Mouse (Mus musculus) frontal cortex, adult 2 months (tissue): Measurements from ENCODE around the gene Dvl3. TPM values are rescaled to one million over a fixed set of nuclear protein-coding genes. Genes with fewer than 3 reads are reported as not detected.
"Not testable (repeated sequence)": the region's sequence is repeated elsewhere in the genome, so short reads cannot be mapped to it uniquely, and the experiment has no call there.

ENCODE experiments used
- DNase-seq, 2 experiments: peaks; one replicate each; pipeline ENCODE4 v3.0.0; 2022; ENCODE audit warnings: low spot score in 1 of 2; ENCODE audit errors: extremely low spot score in 1 of 2
- polyA plus RNA-seq: library from polyadenylated mRNA; depleted of rRNA; stranded (reverse); fragments of >200 nt; gene quantifications from 2 replicates; pipeline ENCODE4 v1.2.3, GENCODE M21; 2012; rRNA removed

Gene Dvl3
- 50.7 and 54.1 TPM in 2 replicates for polyA plus RNA-seq

DNA sequence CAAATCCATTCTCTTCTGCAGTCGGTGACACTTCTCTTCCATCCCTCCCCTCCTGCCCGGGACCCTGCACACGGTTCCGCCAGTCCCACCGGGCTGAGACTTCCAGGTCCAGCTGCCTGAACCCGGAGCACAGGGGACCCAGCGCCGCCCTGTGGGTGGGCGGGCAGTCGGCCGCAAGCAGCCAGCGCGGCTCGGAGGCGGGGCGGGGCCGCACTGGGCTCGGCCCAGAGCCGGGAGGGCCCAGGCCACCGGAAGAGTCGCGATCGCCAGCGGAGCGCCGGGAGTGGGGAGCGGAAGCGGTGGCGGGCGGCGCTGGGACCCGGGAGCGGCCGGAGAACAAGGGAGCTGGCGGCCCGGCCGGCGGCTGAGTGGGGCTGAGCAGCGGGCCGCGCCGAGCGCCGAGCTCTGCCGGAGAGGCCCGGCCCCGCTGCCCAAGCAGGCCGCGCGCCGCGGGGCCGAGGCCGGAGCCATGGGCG is at the start of gene Dvl3:
TSS of gene Dvl3 (plus strand) at position 257 of the 476 bp plus-strand sequence.
- DNase-seq = peak; percentile 66 to 85

DNA sequence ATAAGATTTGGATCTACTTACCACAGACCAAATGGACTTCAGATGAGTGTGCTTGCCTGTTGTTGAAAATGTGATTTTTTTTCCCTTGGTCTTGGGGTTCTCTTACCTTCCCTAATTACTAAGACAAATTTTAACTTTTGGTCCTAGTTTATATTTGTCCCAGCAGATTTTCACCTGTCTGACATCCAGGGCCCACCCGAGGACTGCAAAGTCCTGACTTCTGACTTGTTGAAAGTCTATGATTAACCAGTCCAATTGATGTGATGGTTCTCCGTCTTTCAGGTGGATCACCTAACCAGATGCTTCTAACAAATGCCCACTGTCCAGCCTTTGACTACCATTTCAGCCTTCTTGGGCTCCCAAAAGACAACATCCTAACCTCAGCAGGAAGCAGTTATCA is 45.8 kb upstream of the Dvl3 start:
- DNase-seq = no peak

DNA sequence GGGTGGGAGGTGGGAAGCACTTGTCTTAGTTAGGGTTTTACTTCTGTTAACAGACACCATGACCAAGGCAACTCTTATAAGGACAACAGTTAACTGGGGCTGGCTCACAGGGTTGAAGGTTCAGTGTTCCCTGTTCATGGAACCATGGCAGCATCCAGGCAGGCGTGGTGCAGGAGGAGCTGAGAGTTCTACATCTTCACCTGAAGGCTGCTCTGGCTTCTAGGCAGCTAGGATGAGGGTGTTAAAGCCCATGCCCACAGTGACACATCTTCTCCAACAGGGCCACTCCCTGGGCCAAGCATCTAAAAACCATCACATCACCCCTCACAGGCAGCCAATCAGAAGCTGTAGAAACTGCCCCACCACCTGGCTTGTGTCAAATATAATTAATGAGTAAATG is 45.1 kb upstream of the Dvl3 start:
- DNase-seq = no peak

DNA sequence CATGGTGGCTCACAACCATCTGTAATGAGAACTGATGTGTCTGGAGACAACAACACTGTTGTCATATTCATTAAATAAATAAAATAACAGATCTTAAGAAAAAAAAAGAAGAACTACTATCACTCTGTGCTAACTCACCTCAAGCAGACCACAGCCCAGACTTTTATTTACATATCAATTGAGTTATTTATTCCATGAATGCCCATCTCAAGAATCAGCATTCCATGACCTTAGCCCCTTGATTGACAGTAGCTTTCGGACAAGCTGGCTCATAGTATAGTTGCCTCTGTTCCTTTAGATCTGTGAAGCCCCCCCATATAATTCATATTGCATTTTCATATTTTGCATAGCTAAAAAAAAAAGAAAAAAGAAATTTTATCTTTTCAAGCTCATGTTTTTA is 43.0 kb upstream of the Dvl3 start:
- no peak for DNase-seq

DNA sequence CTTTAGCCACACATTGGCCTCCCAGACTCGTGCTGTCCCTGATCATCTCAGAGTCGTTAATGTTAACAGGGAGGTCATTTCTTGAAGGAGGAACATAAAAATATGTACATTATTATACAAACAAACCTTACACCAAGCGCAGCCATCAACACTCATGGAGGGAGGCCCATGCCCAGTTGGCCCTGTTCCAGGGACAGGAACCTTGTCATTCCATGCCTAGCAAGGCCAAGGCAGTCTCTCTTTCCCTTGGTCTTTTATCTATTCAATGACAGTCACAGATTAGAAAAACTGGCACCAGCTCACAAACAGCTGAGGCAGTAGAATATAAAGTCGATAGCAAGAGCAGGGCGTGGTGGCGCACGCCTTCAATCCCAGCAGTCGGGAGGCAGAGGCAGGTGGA is 42.6 kb upstream of the Dvl3 start:
- DNase-seq = no peak

DNA sequence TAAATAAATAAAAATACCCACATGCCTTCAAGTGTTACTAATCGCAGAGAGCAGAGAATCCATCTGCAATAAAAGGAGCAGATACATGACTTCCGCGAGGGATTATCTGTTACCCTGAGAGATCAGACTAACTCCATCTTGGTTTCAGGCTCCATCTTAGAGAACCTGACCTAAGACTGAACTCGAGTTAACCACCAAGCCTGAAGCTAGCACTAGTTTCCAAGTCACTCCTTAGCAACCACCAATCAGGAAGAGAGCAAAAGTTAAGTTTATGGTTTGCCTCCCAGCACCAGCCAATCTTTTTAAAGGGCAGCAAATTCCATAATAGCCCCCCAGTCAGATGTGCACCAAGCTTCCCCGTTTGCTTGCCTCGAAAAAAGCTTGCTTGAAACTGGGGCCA is 42.0 kb upstream of the Dvl3 start:
- DNase-seq = no peak

DNA sequence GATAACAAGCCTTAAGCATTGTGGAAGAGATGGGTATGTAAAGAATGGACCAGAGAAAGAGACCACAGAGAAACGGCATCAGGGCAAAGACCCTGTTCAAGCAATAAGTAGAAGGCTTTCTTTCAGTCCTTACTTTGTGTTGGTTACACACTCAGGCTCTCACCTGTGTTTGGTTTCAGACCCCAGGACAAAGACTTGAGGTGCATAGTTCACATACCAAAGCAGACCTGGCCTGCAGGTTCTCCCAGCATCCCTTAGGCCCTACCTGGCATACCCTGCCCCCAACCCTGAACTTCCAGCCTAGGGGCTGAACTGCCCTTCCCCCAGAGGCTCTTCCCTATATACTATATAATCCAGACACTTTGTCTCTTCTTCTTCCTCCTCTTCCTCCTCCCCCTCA is 41.4 kb upstream of the Dvl3 start:
- no peak for DNase-seq

DNA sequence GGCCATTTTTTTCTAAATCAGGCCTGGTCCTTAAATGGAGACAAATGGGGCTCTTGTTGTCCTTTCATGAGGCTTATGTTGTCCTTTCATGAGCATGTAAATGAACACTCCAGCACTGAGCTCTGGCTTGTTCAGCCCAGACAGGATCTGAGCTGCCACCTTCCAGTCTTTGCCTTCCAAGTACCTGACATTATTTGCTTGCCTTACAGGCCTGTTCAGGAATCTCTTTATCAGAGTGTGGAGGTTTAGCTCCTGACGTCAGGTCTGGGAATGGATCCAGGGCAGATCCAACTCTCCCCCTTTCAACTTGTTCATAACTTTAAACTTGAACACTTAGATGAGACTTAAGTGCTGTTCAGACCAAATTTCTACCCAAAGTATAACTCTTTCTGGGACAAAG is 39.9 kb upstream of the Dvl3 start:
- no peak for DNase-seq

DNA sequence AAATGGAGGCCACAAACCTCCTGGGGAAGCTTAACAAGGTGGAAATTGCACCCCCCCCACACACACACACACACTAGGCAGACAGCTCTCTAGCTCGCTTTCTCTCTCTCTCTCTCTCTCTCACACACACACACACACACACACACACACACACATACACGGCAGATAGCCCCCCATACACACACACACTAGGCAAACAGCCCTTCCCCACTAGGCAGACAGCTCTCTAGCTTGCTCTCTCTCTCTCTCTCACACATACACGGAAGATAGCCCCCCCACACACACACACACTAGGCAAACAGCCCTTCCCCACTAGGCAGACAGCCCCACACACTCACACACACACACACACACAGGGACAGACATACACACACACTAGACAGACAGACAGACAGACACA is 39.5 kb upstream of the Dvl3 start:
- DNase-seq = no peak

DNA sequence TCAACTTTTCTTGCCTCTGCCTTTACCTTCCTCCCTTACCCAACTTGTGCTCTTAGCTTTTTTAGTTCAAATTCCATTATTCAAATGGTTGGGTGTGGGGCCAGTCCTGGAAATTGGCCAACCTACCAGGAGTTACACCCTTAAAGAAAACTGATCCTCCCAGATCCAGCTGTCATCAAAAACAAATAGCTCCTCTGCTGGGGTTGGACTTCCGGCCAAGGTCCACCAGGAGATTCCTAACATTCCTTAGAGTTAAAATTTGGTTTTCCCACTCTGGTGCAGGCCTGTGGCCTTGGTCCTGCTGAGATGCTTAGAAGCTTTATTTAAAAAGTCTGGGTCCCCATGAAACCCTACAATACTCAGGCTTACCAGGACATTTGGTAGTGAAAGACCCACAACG is 38.3 kb upstream of the Dvl3 start:
- no peak for DNase-seq

DNA sequence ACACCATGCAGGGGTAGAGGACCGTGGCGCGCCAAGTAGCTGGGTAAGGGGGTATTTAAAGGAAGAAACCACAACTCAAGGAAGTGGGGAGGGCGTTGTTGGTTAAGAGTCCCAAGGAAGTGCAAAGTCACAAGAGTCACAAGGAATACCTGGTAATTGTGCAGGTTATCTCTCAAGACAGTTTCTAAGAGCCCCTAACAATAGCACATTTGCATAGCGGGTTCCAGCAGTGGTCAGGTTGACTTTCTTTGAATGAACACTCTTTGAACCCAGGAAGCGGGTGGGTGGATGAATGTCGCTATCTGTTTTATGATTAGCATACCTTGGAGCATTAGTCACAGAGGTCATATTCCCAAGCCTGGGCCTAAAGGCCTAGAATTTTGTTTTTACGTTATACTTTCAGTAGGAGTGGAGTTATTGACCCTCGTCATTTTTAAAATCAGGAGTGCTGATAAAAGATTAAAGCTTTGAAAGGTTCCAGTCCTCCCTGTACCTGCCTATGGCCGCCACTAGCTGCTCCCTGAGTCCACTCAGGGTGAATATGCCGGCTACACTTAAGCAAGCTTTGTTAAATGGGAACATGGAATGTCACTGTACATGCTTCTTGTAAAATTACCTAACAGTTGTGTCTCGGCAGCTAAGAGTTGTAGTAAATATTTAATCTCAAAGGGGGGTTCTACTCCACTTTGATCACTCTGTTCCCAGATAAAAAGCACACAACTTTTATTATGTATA is 37.6 kb upstream of the Dvl3 start:
- not testable (repeated sequence) for DNase-seq

DNA sequence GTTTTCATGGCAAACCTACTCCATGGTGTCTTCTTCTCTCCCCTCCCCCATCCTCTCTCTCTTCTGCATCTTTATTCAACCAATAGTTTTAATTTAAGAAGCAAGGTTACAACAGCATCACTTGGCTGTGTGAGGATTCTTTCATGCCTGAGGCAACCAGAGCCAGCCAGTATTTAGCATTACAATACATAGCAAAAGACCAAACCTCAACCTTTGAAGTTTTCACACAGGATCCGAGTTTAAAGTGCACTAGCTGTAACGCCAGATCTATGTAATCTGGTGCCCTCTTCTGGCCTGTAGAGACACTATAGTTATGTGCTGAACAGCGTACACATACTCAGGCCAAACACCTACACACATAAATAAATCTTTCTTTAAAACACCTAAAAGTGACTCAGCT is 36.7 kb upstream of the Dvl3 start:
- DNase-seq = peak in 1 of 2 experiments; percentile 62

DNA sequence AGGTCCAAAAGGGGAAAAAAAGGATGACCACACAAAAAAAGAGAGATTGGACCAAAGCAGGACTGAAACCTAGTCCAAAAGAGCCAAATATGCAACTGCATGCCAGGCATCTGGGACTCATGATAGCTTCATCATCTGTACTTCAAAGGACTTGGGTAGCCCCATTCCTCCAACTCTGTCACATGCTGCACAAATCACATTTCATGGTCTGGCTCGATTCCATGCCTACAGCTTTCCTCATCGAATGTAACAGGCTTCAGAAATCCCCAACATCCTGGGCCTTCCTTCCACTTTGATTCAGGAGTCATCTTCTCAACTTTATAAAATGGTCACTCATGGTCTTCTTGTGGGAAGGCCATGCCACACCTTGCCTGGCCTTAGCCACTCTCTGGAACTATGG is 35.0 kb upstream of the Dvl3 start:
- no peak for DNase-seq

DNA sequence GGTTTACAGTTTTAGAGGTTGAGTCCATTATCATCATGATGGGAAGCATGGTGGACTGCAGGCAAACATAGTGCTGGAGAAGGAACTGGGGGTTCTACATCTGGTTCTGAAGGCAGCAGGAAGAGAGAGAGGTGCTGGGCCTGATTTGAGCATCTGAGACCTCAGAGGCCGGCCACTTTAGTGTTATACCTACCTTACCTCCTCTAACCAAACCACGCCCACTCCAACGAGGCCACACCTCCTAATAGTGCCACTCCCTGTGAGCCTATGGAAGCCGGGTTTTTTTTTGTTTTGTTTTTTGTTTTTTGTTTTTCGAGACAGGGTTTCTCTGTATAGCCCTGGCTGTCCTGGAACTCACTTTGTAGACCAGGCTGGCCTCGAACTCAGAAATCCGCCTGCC is 33.1 kb upstream of the Dvl3 start:
- DNase-seq = not testable (repeated sequence)

DNA sequence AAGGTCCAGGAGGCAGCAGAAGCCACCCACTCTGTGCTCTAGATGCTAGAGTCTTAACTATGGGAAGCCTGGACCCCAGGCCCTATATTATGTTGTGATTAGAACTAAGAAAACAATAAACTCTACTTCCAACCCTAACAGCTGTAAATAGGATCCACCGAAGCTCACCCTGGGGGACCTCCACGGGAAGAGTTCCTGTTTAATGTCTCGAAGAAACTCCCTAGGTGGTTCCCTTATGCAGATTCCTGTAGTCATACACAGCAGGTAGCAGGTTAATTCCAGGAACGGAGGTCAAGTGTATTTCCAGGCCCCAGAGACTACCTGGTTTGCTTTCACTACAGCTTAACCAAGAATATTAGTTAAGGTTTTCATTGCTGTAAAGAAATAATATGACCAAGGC is 31.7 kb upstream of the Dvl3 start:
- no peak for DNase-seq

DNA sequence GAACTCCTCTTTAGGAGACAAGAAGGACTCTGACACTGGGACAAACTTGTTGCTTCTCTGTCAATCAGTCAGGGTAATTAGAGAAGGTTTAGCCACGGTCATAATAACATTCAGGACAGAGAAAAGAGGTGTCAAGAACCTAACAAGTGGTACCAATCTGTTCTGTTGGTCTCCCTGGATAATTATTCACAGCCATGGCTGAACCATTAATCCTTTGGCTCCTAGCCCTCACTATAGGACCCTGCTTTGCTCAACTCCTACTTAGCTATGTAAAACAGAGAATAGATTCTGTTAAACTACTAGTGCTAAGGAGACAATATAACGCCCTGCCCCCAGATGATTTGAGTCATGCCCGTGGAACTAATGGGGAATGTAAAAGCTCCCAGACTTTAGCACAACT is 30.7 kb upstream of the Dvl3 start:
- DNase-seq = no peak

DNA sequence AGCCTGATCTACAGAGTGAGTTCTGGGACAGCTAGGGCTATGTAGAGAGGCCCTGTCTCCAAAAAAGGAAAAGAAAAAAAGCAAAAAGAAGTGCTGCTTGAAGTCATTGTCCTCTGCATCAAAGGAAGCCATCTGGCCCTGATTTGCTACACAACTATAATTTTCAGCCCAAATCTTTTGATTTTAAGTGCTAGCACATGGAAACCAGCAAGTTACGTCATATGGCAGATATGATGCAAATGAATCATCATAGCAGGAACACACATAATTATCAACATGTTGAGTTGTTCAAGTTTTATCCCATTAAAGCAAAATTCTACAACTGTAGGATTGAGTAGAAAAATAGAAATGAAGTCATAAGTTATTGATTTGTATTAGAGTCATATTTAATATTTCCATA is 28.6 kb upstream of the Dvl3 start:
- DNase-seq = no peak

DNA sequence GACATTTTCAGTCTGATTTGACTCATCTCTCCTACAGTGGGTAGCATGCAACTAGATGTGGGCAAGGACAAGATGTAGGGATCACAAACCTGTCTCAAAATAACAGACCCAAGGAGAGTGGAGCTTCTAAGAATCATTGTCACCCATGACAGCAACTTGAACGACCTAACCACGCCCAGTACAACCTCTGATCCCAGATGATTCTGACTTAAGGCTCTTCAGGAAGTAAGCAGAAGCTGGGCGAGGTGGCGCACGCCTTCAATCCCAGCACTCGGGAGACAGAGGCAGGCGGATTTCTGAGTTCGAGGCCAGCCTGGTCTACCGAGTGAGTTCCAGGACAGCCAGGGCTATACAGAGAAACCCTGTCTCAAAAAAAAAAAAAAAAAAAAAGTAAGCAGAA is 28.0 kb upstream of the Dvl3 start:
- DNase-seq = not testable (repeated sequence)

DNA sequence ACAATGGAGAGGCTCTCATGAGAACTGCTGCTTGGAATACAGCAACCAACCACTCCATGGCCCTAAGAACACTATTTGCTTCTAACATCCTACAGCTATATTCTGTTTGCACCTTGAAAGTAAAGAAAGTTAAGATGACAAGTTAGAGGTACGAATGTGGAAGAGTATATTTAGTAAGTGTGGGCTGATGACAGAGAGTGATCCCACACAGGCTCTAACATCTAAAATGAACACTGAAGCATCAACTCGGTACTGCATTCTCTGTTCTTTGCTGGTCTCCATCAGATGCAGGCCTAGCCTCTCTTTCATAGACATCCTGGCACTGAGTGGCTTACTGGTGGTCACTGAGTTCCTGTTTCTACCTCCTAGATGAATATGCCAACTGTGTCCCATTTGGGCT is 27.5 kb upstream of the Dvl3 start:
- DNase-seq = no peak

DNA sequence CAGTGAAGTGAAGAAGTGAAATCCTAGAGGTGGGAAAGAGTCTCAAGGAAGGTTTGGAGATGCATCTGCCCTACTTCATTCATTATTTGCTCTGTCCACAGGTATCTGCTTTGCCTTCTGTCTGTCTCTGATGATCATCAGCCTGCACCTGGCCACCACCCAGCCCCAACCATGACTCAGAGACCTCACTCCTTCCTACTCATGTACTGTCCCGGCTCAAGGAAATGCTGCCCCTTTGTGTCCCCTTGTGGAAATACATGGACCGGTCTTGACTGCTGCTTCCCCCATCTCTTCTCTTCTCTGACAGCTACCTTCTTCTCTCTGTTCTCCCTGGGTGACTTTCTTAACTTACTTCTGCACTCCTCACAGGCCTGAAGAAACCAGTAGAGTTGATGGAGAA is 26.2 kb upstream of the Dvl3 start:
- no peak for DNase-seq

DNA sequence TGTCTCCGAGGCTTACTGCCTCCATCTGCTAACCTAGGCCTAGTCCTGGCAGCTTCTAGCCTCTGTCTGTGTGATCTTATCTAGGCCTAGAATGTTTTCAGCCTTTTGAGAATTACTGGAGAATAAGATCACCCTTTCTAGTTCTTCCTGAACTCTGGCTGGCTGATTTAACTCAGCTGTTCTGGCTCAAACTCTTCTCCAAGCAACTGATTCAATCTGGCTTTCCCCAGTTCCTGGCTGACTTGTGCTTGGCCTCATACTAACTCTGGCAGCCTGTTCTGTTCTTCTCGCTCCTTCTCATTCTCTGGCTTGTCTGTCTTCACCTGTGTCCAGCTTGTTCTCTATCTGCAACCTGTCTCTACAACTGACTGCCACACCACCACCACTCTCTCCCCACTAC is 25.5 kb upstream of the Dvl3 start:
- no peak for DNase-seq

DNA sequence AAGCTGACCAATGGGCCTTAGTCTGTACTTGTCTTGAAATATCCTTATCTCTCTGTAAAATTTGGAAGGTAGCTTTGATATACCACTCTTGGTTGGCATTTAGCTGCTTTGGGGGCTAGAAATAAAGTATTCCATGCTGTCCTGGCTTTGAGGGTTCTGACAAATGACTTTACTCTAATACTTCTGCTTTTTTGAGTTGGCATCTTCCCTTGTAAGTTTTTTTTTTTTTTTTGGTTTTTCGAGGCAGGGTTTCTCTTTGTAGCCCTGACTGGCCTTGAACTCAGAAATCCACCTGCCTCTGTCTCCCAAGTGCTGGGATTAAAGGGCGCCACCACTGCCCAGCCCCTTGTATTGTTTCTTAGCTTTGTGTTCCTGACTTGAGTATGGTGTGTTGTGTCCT is 23.3 kb upstream of the Dvl3 start:
- DNase-seq = no peak
